ENCODE assay signal across 8 mouse cellular contexts in genomic region chr13:46572648-46573163, GRCm38 (mm10).
DNase-seq lines count a peak whose midpoint lies in the region; ATAC-seq and TF ChIP-seq lines count a peak whose summit lies in the region.
"Had no signal": no experiment of that assay in that cellular context is flagged by ENCODE, and none has a peak within 500 bp of the region (broad histone marks: within the 10 kb centered on the region; RNA-seq: fewer than 3 reads in every experiment).

No protein-coding gene starts in this region.

- H3K36me3 ChIP-seq in hindbrain, embryonic 14.5 days (replicated peaks; ENCODE audit: control insufficient read depth, insufficient read depth), result no peaks in the 10 kb centered on the region
- no peaks in the 10 kb centered on the region for H3K36me3 ChIP-seq in hindbrain, embryonic 12.5 days
- no peaks in the 10 kb centered on the region for H3K36me3 ChIP-seq in testis, adult 2 months (ENCODE audit: control insufficient read depth, insufficient read depth, low read length)
- no peaks in the 10 kb centered on the region for H3K36me3 ChIP-seq in liver, embryonic 12.5 days
- H3K36me3 ChIP-seq: neural tube, embryonic 13.5 days had no signal

- peak; percentile 35 for DNase-seq in hindbrain, embryonic 14.5 days (ENCODE audit: low spot score)
- no peak for DNase-seq in testis, postnatal 10 days (ENCODE audit: low spot score)
- peak; percentile 20 to 32 for DNase-seq in heart, postnatal 10 days
- DNase-seq in frontal cortex, postnatal 14 days (ENCODE audit: low spot score in 2 of 2), result no peak

- H3K4me2 ChIP-seq in hindbrain, embryonic 14.5 days (replicated peaks), result no peak overlapping the region; the same call in 1 of the 2 replicates
- no peak overlapping the region for H3K4me2 ChIP-seq in hindbrain, embryonic 12.5 days (replicated peaks)
- H3K4me2 ChIP-seq in liver, embryonic 12.5 days, result no peak overlapping the region

- no peak overlapping the region for H3K9ac ChIP-seq in hindbrain, embryonic 14.5 days
- no peak overlapping the region for H3K9ac ChIP-seq in hindbrain, embryonic 12.5 days
- no peak overlapping the region for H3K9ac ChIP-seq in liver, embryonic 12.5 days
- H3K9ac ChIP-seq: neural tube, embryonic 13.5 days had no signal

- no peaks in the 10 kb centered on the region for H3K27me3 ChIP-seq in hindbrain, embryonic 14.5 days (ENCODE audit: control insufficient read depth, insufficient read depth, low read length)
- no peaks in the 10 kb centered on the region for H3K27me3 ChIP-seq in hindbrain, embryonic 12.5 days
- no peaks in the 10 kb centered on the region for H3K27me3 ChIP-seq in testis, adult 2 months (ENCODE audit: control insufficient read depth, insufficient read depth, low read length)
- no peaks in the 10 kb centered on the region for H3K27me3 ChIP-seq in liver, embryonic 12.5 days (replicated peaks)
- H3K27me3 ChIP-seq: neural tube, embryonic 13.5 days had no signal

- WGBS in hindbrain, embryonic 14.5 days, result 43% methylated on average over 9 of the region's 9 CpGs
- WGBS in hindbrain, embryonic 12.5 days, result 60% methylated on average over 9 of the region's 9 CpGs
- 65% methylated on average over 9 of the region's 9 CpGs for WGBS in liver, embryonic 12.5 days (ENCODE audit: insufficient replicate concordance)

- no peak for TF ChIP-seq CTCF in testis, adult 2 months (IDR thresholded peaks at IDR 0.05; ENCODE audit: control insufficient read depth, insufficient read depth, insufficient replicate concordance, low read depth, low read length)

- no peak overlapping the region for H3K4me3 ChIP-seq in hindbrain, embryonic 14.5 days (replicated peaks; ENCODE audit: low read length)
- H3K4me3 ChIP-seq in hindbrain, embryonic 12.5 days, result no peak overlapping the region
- H3K4me3 ChIP-seq in testis, adult 2 months (ENCODE audit: control insufficient read depth, low read depth, low read length), result no peak overlapping the region
- no peak overlapping the region for H3K4me3 ChIP-seq in liver, embryonic 12.5 days
- H3K4me3 ChIP-seq: neural tube, embryonic 13.5 days had no signal

- H3K9me3 ChIP-seq in hindbrain, embryonic 14.5 days (ENCODE audit: control insufficient read depth, low read length), result no peaks in the 10 kb centered on the region
- H3K9me3 ChIP-seq in hindbrain, embryonic 12.5 days (replicated peaks), result no peaks in the 10 kb centered on the region
- H3K9me3 ChIP-seq in liver, embryonic 12.5 days (replicated peaks), result no peaks in the 10 kb centered on the region
- H3K9me3 ChIP-seq: neural tube, embryonic 13.5 days had no signal

- intact Hi-C loops in heart, postnatal 10 days (cut with DNase I), result loop anchor here (5.0 kb wide), 1 partner anchor 140 kb away; no protein-coding TSS in a partner anchor

- ATAC-seq in hindbrain, embryonic 14.5 days (ENCODE audit: low FRiP score), result no peak
- no peak for ATAC-seq in hindbrain, embryonic 12.5 days (ENCODE audit: low FRiP score)
- no peak for ATAC-seq in liver, embryonic 12.5 days

- H3K27ac ChIP-seq in hindbrain, embryonic 14.5 days, result no peak overlapping the region
- no peak overlapping the region for H3K27ac ChIP-seq in hindbrain, embryonic 12.5 days
- 0 out of 2 replicates have a peak overlapping the region, but pooled peaks have one; percentile 8 for H3K27ac ChIP-seq in testis, adult 2 months (ENCODE audit: control insufficient read depth, insufficient read depth, low read depth, low read length)
- H3K27ac ChIP-seq in liver, embryonic 12.5 days, result no peak overlapping the region
- H3K27ac ChIP-seq: neural tube, embryonic 13.5 days had no signal

- peaks cover 24% of the 10 kb centered on the region for H3K4me1 ChIP-seq in hindbrain, embryonic 14.5 days (replicated peaks; ENCODE audit: control insufficient read depth, insufficient read depth, low read length)
- H3K4me1 ChIP-seq in hindbrain, embryonic 12.5 days, result peaks cover 13% of the 10 kb centered on the region
- no peaks in the 10 kb centered on the region for H3K4me1 ChIP-seq in testis, adult 2 months (ENCODE audit: control insufficient read depth, insufficient read depth, low read length)
- peaks cover 8% of the 10 kb centered on the region for H3K4me1 ChIP-seq in liver, embryonic 12.5 days

- TF ChIP-seq POLR2A in testis, adult 2 months (IDR thresholded peaks at IDR 0.05; ENCODE audit: control insufficient read depth, low read depth, low read length), result no peak

Comparison
In these comparisons a context has a peak if more than half of its experiments do, and no peak if none do; other contexts are left out.
1. DNase-seq: peak in hindbrain, embryonic 14.5 days (single experiment) and heart, postnatal 10 days (2 of 2); none in testis, postnatal 10 days (single experiment) and frontal cortex, postnatal 14 days (0 of 2).